Mouse (Mus musculus) ES-E14 (cell line): ENCODE data around the gene Disc1. TPM values are rescaled to one million over a fixed set of nuclear protein-coding genes. Genes with fewer than 3 reads are reported as not detected.

Experiments used
- DNase-seq: peaks from one replicate; pipeline ENCODE4 v3.0.0-alpha.2; 2013; ENCODE audit warnings: low read depth, low spot score
- H3K27ac ChIP-seq: 2 replicates; pipeline ENCODE4 v1.5.1; 2012; ENCODE audit warnings: low read depth, mild to moderate bottlenecking, low read length, moderate library complexity, mixed read lengths; ENCODE audit not compliant: poor library complexity, insufficient read depth, severe bottlenecking
- H3K36me3 ChIP-seq: 2 replicates; pipeline ENCODE4 v1.6.1; 2012; ENCODE audit warnings: mild to moderate bottlenecking, low read length, moderate library complexity, mixed read lengths; ENCODE audit not compliant: control insufficient read depth, poor library complexity, insufficient read depth, severe bottlenecking
- H3K4me1 ChIP-seq, 2 experiments: fragments of 150-350 bp in 1 of 2; sonication (generic) in 1 of 2; 2 replicates each; pipeline ENCODE4 v1.6.1; 2012; ENCODE audit warnings: low read length in 2 of 2, mild to moderate bottlenecking in 1 of 2, mixed read lengths in 1 of 2; ENCODE audit not compliant: control insufficient read depth in 2 of 2, insufficient read depth in 2 of 2, poor library complexity in 1 of 2
- H3K4me3 ChIP-seq, 2 experiments: fragments of 150-350 bp in 1 of 2; sonication (generic) in 1 of 2; 2 replicates each; pipeline ENCODE4 v1.5.1; 2012; ENCODE audit warnings: low read length in 2 of 2, low read depth in 1 of 2, mild to moderate bottlenecking in 1 of 2, mixed read lengths in 1 of 2; ENCODE audit not compliant: insufficient read depth in 1 of 2, poor library complexity in 1 of 2, severe bottlenecking in 1 of 2
- H3K9ac ChIP-seq: 2 replicates; pipeline ENCODE4 v1.6.1; 2012; ENCODE audit warnings: low read depth, mild to moderate bottlenecking, low read length, mixed read lengths; ENCODE audit not compliant: poor library complexity, insufficient read depth, severe bottlenecking
- H3K9me3 ChIP-seq: fragments of 150-350 bp; sonication (generic); 2 replicates; pipeline ENCODE4 v1.6.1; 2012; ENCODE audit warnings: low read depth, mild to moderate bottlenecking, low read length; ENCODE audit not compliant: control insufficient read depth, insufficient read depth
- CHD2 ChIP-seq: IDR thresholded peaks from 2 replicates; pipeline ENCODE4 v1.6.1; 2014; ENCODE audit warnings: mild to moderate bottlenecking, low read depth, low read length, inconsistent platforms
- HCFC1 ChIP-seq: IDR thresholded peaks from 2 replicates; pipeline ENCODE4 v1.6.1; 2012; ENCODE audit warnings: low read length, inconsistent platforms, borderline replicate concordance; ENCODE audit not compliant: insufficient read depth
- MAFK ChIP-seq: IDR thresholded peaks from 2 replicates; pipeline ENCODE4 v1.6.1; 2014; ENCODE audit warnings: mild to moderate bottlenecking, low read depth, low read length, inconsistent platforms; ENCODE audit not compliant: insufficient read depth
- ZC3H11A ChIP-seq: IDR thresholded peaks from 2 replicates; pipeline ENCODE4 v1.6.1; 2012; ENCODE audit warnings: low read depth, mild to moderate bottlenecking, inconsistent platforms, low read length, borderline replicate concordance
- ZNF384 ChIP-seq: IDR thresholded peaks from 2 replicates; pipeline ENCODE4 v1.6.1; 2012; ENCODE audit warnings: low read depth, low read length, inconsistent platforms
- in situ Hi-C, 2 experiments: fragments of 600-800 bp; cut with MboI; formaldehyde crosslinking; loops; one replicate each; pipeline ENCODE4 v1.15.1; 2025; ENCODE audit warnings: low sequenced_read_pairs in 2 of 2, inconsistent platforms in 1 of 2; ENCODE audit not compliant: unreplicated experiment in 2 of 2
- total RNA-seq: library from RNA; depleted of rRNA; stranded (reverse); fragments of 300-350 nt; gene quantifications from 2 replicates; pipeline ENCODE4 v1.2.3, GENCODE M21; 2012

Gene Disc1
- total RNA-seq, 1 experiment: 2.7 TPM

- in situ Hi-C loops: no loop called here
- peaks cover 17% of the 10 kb centered on the region for H3K36me3 ChIP-seq
- no peak overlapping the region for H3K9ac ChIP-seq
- H3K4me1 ChIP-seq: peaks cover 0 to 4% of the 10 kb centered on the region in 2 experiments; a peak in 1 of 4 replicates
- H3K27ac ChIP-seq: no peak overlapping the region
- H3K9me3 ChIP-seq: no peaks in the 10 kb centered on the region
- no peak for DNase-seq
- no peak overlapping the region for H3K4me3 ChIP-seq
- TF ChIP-seq MAFK (no peak), HCFC1 (no peak), ZNF384 (no peak), CHD2 (no peak), ZC3H11A (no peak)
These were observed 25.2 kb upstream of the Disc1 start for GRCm38 (mm10) chr8:125028841-125029240.

GRCm38 (mm10) chr8:125031276-125031675, 22.7 kb upstream of the Disc1 start:
- no peak overlapping the region for H3K27ac ChIP-seq
- TF ChIP-seq MAFK (no peak), ZNF384 (no peak), CHD2 (no peak), ZC3H11A (no peak), HCFC1 (no peak)
- in situ Hi-C loops: no loop called here
- no peak for DNase-seq
- peaks cover 9% of the 10 kb centered on the region for H3K36me3 ChIP-seq
- peaks cover 0 to 6% of the 10 kb centered on the region in 2 experiments; a peak in 2 of 4 replicates for H3K4me1 ChIP-seq
- no peak overlapping the region for H3K4me3 ChIP-seq
- no peaks in the 10 kb centered on the region for H3K9me3 ChIP-seq
- no peak overlapping the region for H3K9ac ChIP-seq

GRCm38 (mm10) chr8:125034669-125035068, 19.3 kb upstream of the Disc1 start:
- no peak for DNase-seq
- Histone ChIP-seq H3K4me3 (no peak overlapping the region), H3K9ac (no peak overlapping the region), H3K36me3 (peaks cover 5% of the 10 kb centered on the region), H3K9me3 (no peaks in the 10 kb centered on the region), H3K4me1 (peaks cover 0 to 6% of the 10 kb centered on the region in 2 experiments; a peak in 2 of 4 replicates), H3K27ac (no peak overlapping the region)
- TF ChIP-seq CHD2 (no peak), MAFK (no peak), ZNF384 (no peak), HCFC1 (no peak), ZC3H11A (no peak)
- in situ Hi-C loops: no loop called here

- H3K4me1 ChIP-seq: peaks cover 0 to 7% of the 10 kb centered on the region in 2 experiments; a peak in 2 of 4 replicates
- peaks cover 3% of the 10 kb centered on the region for H3K36me3 ChIP-seq
- in situ Hi-C loops: no loop called here
- H3K27ac ChIP-seq: no peak overlapping the region
- no peaks in the 10 kb centered on the region for H3K9me3 ChIP-seq
- no peak for DNase-seq
- H3K4me3 ChIP-seq: no peak overlapping the region
- H3K9ac ChIP-seq: no peak overlapping the region
- TF ChIP-seq MAFK: no peak
- no peak for TF ChIP-seq CHD2
- TF ChIP-seq ZNF384: no peak
- TF ChIP-seq ZC3H11A: no peak
- TF ChIP-seq HCFC1: no peak
These were observed 16.9 kb upstream of the Disc1 start for GRCm38 (mm10) chr8:125037081-125037480.

GRCm38 (mm10) chr8:125038731-125039130, 15.3 kb upstream of the Disc1 start:
- TF ChIP-seq ZNF384 (no peak), CHD2 (no peak), MAFK (no peak)
- peaks cover 0 to 8% of the 10 kb centered on the region in 2 experiments; a peak in 2 of 4 replicates for H3K4me1 ChIP-seq
- H3K27ac ChIP-seq: no peak overlapping the region
- H3K4me3 ChIP-seq: no peak overlapping the region
- peaks cover 3% of the 10 kb centered on the region; the same call in 1 of the 2 replicates for H3K36me3 ChIP-seq
- no peak overlapping the region for H3K9ac ChIP-seq
- DNase-seq: no peak
- H3K9me3 ChIP-seq: no peaks in the 10 kb centered on the region
- in situ Hi-C loops: no loop called here
